Mouse (Mus musculus) CD8-positive naive resting alpha-beta T cell, adult 2 months (primary cell): ENCODE measurements around the gene Klri1.
"Not testable (repeated sequence)": the region's sequence is repeated elsewhere in the genome, so short reads cannot be mapped to it uniquely, and the experiment has no call there.

Source experiments
- DNase-seq, 2 experiments: peaks; one replicate each; pipeline ENCODE4 v3.0.0; 2022; ENCODE audit warnings: low read depth in 2 of 2, low spot score in 2 of 2

Gene Klri1

DNA sequence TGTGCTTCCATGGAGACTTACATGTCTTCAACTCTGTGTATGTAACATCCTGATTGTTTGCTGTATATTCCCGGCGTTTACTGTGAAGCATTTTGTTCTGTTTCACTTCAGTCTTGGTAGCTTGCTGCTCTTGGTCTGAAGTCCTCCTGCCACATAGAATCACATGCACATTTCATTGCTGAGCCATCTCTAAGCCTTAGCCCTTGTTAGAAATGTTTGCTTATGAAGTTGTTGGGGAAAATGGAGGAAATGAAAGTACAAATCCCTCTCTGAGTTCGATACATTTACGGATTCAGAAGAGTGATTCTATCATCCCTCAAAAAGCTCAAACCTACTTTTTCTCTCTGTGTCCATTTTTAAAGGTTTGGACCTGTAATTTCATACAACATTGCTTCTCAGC lies at the start of gene Klri1:
TSS of gene Klri1 (minus strand) at position 101 of the 400 bp plus-strand sequence.
- no peak for DNase-seq

DNA sequence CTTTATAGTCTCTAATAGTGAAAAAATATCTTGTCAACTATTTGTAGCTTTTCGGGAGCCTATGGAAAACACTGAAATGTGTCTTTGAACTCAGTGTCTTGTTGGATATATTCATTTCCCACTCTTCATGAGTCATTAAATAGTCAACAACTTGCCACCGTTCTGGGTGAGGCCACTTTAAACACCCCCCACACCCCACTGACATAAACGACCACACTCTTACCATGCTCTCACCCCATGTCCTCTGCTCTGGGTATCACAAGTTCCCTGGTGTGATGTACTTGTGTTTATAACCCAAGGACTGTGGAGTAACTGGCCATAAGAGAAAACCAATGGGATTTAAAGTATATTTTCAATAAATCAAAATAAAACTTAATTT lies 30.7 kb upstream of the Klri1 start:
- DNase-seq: peak; percentile 4 to 7

DNA sequence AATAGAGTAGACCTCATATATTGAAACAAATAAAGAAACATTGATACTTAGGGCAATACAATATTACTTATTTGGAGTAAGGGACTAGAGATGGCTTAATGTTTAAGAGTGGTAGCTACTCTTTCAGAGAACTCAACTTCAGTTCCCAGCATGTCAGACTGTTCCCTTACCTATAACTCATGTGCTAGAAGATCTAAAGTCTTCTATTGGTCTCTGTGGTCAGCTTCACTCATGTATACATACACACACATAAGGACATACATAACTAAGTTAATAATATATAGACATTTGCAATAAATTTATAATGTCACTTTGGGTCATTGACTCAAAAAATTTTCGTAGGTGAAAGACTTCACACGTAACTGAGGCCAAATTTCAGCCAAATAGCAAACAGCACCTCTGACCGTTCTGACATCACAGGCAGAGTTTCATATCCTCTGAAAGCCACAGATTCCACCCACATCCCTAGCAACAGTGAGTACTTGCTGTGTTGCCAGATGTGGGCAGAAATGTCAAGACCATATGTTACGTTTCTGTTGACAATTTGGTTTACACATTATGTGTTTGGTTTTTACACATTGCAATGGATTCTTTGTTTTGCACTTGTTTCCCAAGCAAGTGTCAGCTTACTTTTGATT lies 30.2 kb upstream of the Klri1 start:
- peak; percentile 45 to 54 for DNase-seq

DNA sequence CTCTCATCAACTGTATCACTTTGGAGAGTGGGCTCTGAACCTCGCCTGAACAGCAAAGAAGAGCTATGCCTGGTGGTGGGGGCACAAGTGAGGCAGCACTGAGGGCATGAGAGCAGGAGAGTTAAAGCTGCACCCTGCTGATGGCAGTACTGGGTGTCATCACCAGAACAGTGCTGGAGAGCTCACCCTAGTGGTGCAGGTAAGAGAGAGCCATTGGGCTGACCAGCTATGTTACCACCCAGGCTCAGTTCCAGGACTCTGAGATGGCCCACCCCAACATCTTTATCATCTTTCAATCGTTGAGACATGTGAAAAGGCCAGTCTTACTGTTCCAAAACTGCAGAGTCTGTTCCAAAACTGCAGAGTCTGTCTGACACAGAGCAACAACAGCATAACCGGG lies 29.2 kb upstream of the Klri1 start:
- peak in 1 of 2 experiments; percentile 3 for DNase-seq

DNA sequence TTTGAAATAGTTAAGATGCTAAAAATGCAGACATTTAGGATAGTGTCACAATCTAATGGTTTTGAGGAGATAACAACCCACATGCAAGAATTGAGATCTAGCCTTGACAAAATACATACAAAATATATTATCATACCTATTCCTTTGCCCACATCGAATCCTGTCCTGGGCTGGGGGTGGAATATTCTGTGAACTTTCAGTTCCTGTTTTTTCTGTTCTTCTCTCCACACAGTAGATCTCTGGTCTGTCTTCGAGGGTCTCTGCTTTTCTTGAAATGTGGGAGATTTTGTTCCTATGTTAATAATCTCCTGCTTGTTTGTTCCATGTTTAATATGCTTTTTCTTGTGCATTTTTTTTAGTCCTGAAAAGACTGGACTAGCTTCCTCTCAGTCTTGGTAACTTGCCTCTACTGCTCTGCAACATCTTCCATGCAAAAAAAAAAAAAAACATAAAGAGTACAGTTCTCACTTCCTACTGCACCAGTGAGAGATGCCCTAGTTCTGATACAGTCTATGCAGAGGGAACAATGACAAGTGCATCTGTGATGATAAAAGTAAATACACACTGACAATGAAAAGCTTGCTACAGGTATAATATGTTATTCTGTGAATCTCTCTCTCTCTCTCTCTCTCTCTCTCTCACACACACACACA lies 23.3 kb upstream of the Klri1 start, which contains the start of gene Klri2:
TSS of gene Klri2 (minus strand) at position 416 of the 653 bp plus-strand sequence.
- DNase-seq: no peak

DNA sequence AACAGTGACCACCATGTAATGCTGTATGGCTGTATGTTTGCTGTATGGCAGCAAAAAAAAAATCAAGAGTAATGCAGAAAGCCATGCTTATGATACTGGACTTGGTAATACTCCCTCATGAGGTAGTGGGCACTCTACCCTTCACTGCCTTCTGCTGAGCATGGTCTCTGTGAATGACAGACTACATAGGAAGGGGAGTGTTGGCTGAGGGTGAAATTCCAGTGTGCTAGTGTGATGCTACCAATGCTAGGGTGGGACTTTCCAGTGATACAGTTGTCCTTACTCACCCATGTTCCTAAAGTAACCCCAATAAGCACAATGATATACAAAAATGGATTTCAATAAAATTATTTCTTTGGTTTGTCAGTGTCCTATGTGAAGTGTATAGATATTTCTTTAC lies 19.5 kb upstream of the Klri1 start:
- no peak for DNase-seq

DNA sequence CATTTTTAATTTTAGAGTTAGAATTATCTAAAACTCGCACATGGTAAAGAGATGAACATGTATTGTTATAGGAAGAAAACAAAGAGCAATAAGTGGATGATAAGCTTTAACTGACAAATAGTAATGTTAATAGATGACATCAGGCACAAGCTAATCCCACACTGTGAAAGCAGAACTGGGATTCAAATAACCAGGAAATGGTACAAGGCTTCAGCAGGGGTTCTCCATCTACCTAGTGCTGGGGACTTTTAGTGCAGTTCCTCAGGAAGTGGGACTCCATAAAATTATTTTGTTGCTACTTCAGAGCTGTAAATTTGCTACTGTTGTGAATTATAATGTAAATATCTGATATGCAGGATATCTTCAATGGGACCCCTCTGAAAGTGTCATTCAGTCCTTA lies 10.3 kb upstream of the Klri1 start:
- DNase-seq: no peak

DNA sequence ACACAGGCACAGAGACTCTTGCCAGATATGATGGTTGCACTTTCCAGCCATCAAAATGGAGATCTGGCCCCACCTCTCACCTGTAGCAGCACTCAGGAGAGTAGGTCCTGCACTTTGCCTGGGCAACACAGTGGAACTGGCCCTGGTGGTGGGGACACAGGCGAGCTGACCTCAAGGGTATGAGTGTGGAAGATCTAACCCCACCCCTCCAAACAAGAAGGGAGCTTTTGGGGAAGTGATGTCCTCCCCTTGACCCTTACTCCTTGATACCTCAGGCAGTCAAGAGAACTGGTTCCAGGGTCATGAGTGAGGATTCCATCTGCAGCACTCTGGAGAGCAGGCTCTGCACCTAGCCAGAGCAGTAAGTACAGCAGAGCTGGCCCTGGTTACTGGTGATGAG lies 4.5 kb upstream of the Klri1 start:
- DNase-seq: no peak

DNA sequence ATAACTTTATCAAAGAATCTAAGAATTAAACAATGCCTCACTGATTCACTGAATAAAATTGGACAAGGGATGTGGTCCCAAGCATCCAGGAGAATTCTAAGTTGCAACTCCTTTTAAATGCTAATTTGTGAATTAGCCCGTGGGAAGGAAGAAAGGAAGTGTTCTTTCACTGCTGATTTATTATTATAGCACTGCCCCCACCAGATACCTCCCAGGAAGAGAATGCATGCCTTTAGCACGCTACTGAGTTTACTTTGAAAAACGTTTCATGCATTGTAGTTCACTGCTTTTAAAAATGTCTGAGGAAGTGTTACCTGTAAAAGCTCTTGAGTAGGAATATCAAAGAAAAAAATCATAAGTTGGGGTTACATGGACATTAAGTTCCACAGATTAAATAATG lies 3.6 kb upstream of the Klri1 start:
- DNase-seq: no peak

DNA sequence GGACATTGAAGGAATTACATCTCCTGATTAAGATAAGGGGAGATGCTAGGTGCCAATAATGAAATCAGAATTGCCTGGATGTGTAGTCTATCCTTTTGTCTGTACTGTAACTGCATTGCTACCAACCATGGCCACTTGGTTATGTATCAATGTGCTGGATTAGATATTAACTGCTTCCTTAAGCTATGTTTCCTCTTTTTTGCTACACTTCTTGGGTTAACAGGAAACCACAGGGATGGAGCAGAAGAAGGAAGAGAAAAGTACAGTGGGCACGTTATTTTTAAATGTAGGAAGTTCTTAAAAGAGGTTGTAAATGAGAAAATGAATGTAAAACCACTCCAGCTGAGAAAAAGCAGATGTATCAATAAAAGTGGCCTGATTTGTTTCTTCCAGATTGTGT lies 3.4 kb downstream of the Klri1 start:
- no peak for DNase-seq

DNA sequence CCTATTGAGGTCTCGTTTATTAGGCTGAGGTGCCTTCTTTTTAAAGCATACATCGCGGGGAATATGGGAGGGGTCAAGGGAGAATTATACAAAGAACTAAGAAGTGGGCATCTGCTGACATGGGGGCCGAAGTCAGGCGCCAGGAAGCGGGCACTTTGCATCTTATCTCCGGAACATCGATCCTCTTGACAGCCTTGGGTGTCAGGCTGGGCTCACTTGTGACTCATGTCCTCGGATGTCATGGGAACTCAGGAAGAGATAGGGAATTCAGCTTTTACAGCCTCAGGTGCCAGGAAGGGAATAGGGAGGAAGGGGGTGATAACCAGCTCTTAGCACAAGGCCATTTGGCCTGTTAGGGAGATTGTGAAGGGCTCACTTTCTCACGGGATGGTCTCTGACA lies 25.5 kb downstream of the Klri1 start:
- DNase-seq: not testable (repeated sequence)

DNA sequence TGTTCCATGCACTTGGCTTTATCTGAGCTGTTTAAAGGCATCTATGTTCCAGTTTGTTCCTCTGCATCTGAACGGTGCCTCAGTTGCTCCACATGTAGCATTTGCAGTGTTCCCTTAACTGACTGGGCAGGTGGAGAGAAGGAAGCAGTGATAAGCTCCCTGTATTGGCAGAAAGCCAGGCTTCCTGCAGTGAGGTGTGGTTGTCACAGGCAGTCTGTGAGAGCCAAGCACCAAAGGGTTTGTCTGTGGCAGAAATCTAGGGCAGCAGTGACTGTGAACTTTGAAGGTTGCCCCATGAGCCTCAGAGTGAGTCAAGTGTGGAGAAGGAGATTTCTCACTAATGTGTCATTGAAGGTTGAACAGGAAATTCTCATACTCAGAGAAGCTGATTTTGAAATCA lies 36.6 kb downstream of the Klri1 start:
- peak; percentile 42 to 55 for DNase-seq

DNA sequence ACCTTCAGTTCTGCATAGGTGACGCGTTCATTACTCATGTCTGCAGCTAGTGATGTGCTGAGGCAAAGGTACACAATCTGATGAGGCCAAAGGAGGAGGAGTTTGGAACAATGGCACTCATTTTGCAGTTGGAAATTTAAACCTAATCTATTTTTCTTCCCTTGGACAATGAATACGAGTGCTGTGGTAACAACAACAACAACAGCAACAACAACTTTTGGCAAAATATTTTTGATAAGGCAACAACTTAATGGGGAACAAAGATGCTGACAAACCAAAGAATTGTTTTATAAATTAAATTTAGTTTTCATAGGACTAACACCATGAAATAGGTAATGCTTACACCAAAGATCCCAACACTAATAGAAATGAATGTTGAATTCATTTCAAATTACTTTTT lies 38.1 kb downstream of the Klri1 start, which contains the start of gene Klrc1:
TSS of gene Klrc1 (minus strand) at position 101 of the 400 bp plus-strand sequence.
- DNase-seq: no peak

DNA sequence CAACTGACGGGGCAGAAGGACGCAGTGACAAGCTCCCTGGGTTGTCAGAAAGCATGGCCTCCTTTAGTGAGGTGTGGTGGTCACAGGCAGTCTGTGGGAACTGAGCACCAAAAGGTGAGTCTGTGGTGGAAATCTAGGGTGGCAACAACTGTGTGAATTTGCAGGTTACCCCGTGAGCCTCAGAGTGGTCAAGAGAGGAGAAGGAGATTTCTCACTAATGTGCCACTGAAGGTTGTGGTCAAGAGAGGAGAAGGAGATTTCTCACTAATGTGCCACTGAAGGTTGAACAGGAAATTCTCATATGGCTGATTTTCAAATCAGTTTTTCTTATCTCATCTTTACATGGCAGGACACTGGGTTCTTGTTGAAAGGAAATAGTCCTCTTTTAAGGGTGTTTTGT lies 55.6 kb downstream of the Klri1 start:
- DNase-seq: not testable (repeated sequence)

DNA sequence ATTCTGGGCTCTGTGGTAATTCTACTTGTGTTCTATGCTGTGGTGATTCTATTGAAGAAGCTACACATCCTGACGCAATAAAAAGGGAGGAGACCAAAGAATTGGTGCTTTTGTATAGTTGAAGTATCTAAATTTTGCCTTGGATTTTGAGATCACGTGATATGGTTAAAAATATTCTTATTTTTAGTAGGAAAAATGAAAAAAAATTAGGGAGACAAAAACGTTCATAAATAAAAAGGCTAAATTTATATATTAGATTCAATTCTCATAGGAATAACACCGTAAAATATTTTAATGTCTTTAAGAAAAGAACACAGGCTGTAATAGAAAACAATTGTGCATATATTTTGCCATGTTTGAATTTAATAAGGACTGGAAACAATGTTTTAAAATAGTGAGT lies 56.3 kb downstream of the Klri1 start, which contains the start of gene Klrc2:
TSS of gene Klrc2 (minus strand) at position 101 of the 400 bp plus-strand sequence.
- not testable (repeated sequence) for DNase-seq
